Mouse (Mus musculus): ENCODE measurements around the gene Sptbn1.

- TF ChIP-seq CTCF (IDR thresholded peaks at IDR 0.05; ENCODE audit: borderline replicate concordance, extremely low read depth, insufficient read depth, insufficient read length) (no peak), POLR2A (IDR thresholded peaks at IDR 0.05; ENCODE audit: borderline replicate concordance, extremely low read depth, insufficient read depth, insufficient read length, poor library complexity, severe bottlenecking) (no peak)
These were observed 91.9 kb downstream of the Sptbn1 start for GRCm38 (mm10) chr11:30176111-30176510.
